Comparison of ENCODE assay signal across 34 mouse cellular contexts in genomic region chr14:23539621-23540020, GRCm38 (mm10).
"Had no signal": no experiment of that assay in that cellular context is flagged by ENCODE, and none has a peak within 500 bp of the region (broad histone marks: within the 10 kb centered on the region; RNA-seq: fewer than 3 reads in every experiment).

No protein-coding gene starts in this region.

- H3K4me1 ChIP-seq: heart, embryonic 10.5 days; heart, embryonic 12.5 days; heart, embryonic 13.5 days; heart, embryonic 15.5 days; hindbrain, embryonic 10.5 days; hindbrain, embryonic 12.5 days; hindbrain, embryonic 13.5 days; hindbrain, embryonic 15.5 days; intestine, embryonic 15.5 days; kidney, embryonic 15.5 days had no signal

- H3K4me3 ChIP-seq: heart, embryonic 10.5 days; heart, embryonic 12.5 days; heart, embryonic 13.5 days; heart, embryonic 15.5 days; hindbrain, embryonic 10.5 days; hindbrain, embryonic 12.5 days; hindbrain, embryonic 13.5 days; hindbrain, embryonic 15.5 days; intestine, embryonic 15.5 days; kidney, embryonic 15.5 days; layer of hippocampus, adult 2 months; left cerebral cortex, adult 2 months had no signal

- DNase-seq: heart, postnatal 10 days; heart, postnatal 14 days; heart, postnatal 4 days; kidney, adult 11 months; kidney, adult 18-20 months; kidney, adult 2 months; kidney, adult 8-10 months; kidney, adult 9 months; kidney, postnatal 10 days; kidney, postnatal 14 days; kidney, postnatal 25 days; kidney, postnatal 36 days; kidney, postnatal 4 days; layer of hippocampus, adult 9-11 months; layer of hippocampus, postnatal 36 days had no signal

- H3K9ac ChIP-seq: heart, embryonic 12.5 days; heart, embryonic 13.5 days; heart, embryonic 15.5 days; hindbrain, embryonic 12.5 days; hindbrain, embryonic 13.5 days; hindbrain, embryonic 14.5 days; hindbrain, embryonic 15.5 days; intestine, embryonic 15.5 days; kidney, embryonic 15.5 days had no signal

- H3K4me2 ChIP-seq: heart, embryonic 11.5 days; heart, embryonic 12.5 days; heart, embryonic 13.5 days; heart, embryonic 15.5 days; hindbrain, embryonic 12.5 days; hindbrain, embryonic 13.5 days; hindbrain, embryonic 14.5 days; hindbrain, embryonic 15.5 days; intestine, embryonic 15.5 days; kidney, embryonic 15.5 days had no signal

- ATAC-seq: hindbrain, embryonic 16.5 days; hindbrain, postnatal 0 days; inflammation-experienced regulatory T-cells, adult 6 months; intestine, embryonic 15.5 days; intestine, postnatal 0 days had no signal

- H3K27ac ChIP-seq: heart, embryonic 10.5 days; heart, embryonic 13.5 days; heart, embryonic 15.5 days; hindbrain, embryonic 10.5 days; hindbrain, embryonic 12.5 days; hindbrain, embryonic 13.5 days; hindbrain, embryonic 14.5 days; hindbrain, embryonic 15.5 days; hindbrain, postnatal 0 days; intestine, embryonic 15.5 days; kidney, embryonic 15.5 days; kidney, postnatal 0 days; layer of hippocampus, adult 2 months; left cerebral cortex, adult 2 months had no signal

- H3K9me3 ChIP-seq: heart, embryonic 15.5 days; hindbrain, embryonic 12.5 days; hindbrain, embryonic 13.5 days; hindbrain, embryonic 15.5 days; intestine, embryonic 15.5 days had no signal

- H3K27me3 ChIP-seq: heart, embryonic 12.5 days; heart, embryonic 13.5 days; heart, embryonic 15.5 days; hindbrain, embryonic 12.5 days; hindbrain, embryonic 13.5 days; hindbrain, embryonic 15.5 days; intestine, embryonic 15.5 days; kidney, embryonic 15.5 days had no signal

- H3K36me3 ChIP-seq: heart, embryonic 10.5 days; heart, embryonic 12.5 days; heart, embryonic 13.5 days; heart, embryonic 15.5 days; hindbrain, embryonic 10.5 days; hindbrain, embryonic 12.5 days; hindbrain, embryonic 13.5 days; hindbrain, embryonic 15.5 days; intestine, embryonic 15.5 days; kidney, embryonic 15.5 days had no signal
